Mouse (Mus musculus) lung, embryonic 15.5 days (tissue): ENCODE results near the gene Fubp1. TPM values are rescaled to one million over a fixed set of nuclear protein-coding genes. Genes with fewer than 3 reads are reported as not detected.

ENCODE experiments used
- ATAC-seq: fragments of 200-750 bp; cut with Nextera tagmentation; 2 replicates; pipeline ENCODE4 v1.8.0; 2017; ENCODE audit warnings: moderate number of reproducible peaks, borderline replicate concordance; ENCODE audit not compliant: low FRiP score, low TSS enrichment; ENCODE audit errors: extremely low read depth
- H3K27ac ChIP-seq: fragments of 300-500 bp; sonication (generic); 2 replicates; pipeline ENCODE4 v1.5.1; 2015; ENCODE audit warnings: moderate library complexity, mild to moderate bottlenecking, inconsistent platforms
- H3K27me3 ChIP-seq: fragments of 300-500 bp; sonication (generic); 2 replicates; pipeline ENCODE4 v1.6.1; 2015; ENCODE audit warnings: inconsistent platforms
- H3K36me3 ChIP-seq: fragments of 300-500 bp; sonication (generic); 2 replicates; pipeline ENCODE4 v1.6.1; 2015; ENCODE audit warnings: inconsistent platforms
- H3K4me1 ChIP-seq: fragments of 300-500 bp; sonication (generic); 2 replicates; pipeline ENCODE4 v1.6.1; 2015; ENCODE audit warnings: inconsistent platforms
- H3K4me2 ChIP-seq: fragments of 300-500 bp; sonication (generic); 2 replicates; pipeline ENCODE4 v1.6.1; 2015; ENCODE audit warnings: inconsistent platforms, mild to moderate bottlenecking, moderate library complexity
- H3K4me3 ChIP-seq: fragments of 300-500 bp; sonication (generic); 2 replicates; pipeline ENCODE4 v1.5.1; 2015; ENCODE audit warnings: mild to moderate bottlenecking, inconsistent platforms
- H3K9ac ChIP-seq: fragments of 300-500 bp; sonication (generic); 2 replicates; pipeline ENCODE4 v1.6.1; 2015; ENCODE audit warnings: inconsistent platforms
- H3K9me3 ChIP-seq: fragments of 300-500 bp; sonication (generic); 2 replicates; pipeline ENCODE4 v1.6.1; 2016; ENCODE audit warnings: inconsistent platforms
- WGBS: fragments of 180-500 bp; shearing (Covaris S2); methylation state at CpG from one replicate; pipeline ENCODE4 v1.1.7; 2015; 5-methylcytosine and 5-hydroxymethylcytosine counted together
- polyA plus RNA-seq: library from polyadenylated mRNA; unstranded; fragments of >200 nt; fragmentation: Nextera tagmentation; extraction: Ambion mirVana; gene quantifications from 2 replicates; pipeline ENCODE4 v1.2.1, GENCODE M21; 2015

Fubp1 gene
- polyA plus RNA-seq, 1 experiment from 2014 or later, result 272 TPM

- WGBS, result under 1% methylated on average over 59 of the region's 63 CpGs
- H3K9ac ChIP-seq, result peak overlapping the region; percentile 87
- peak; percentile 88 for ATAC-seq
- H3K4me1 ChIP-seq, result peaks cover 23% of the 10 kb centered on the region
- H3K9me3 ChIP-seq, result no peaks in the 10 kb centered on the region
- peaks cover 13% of the 10 kb centered on the region; the same call in 1 of the 2 replicates for H3K27me3 ChIP-seq
- no peaks in the 10 kb centered on the region for H3K36me3 ChIP-seq
- peak overlapping the region; percentile 94 for H3K27ac ChIP-seq
- H3K4me3 ChIP-seq, result peak overlapping the region; percentile 67
- peak overlapping the region; percentile 80 for H3K4me2 ChIP-seq
These were observed 55.3 kb downstream of the Fubp1 start for GRCm38 (mm10) chr3:152265351-152266035.

- Histone ChIP-seq H3K9me3 (no peaks in the 10 kb centered on the region), H3K4me2 (peak within 1 kb of the TSS; percentile 80), H3K27me3 (peaks cover 13% of the 10 kb centered on the region; the same call in 1 of the 2 replicates), H3K27ac (peak within 1 kb of the TSS; percentile 94), H3K4me1 (peaks cover 23% of the 10 kb centered on the region), H3K36me3 (no peaks in the 10 kb centered on the region), H3K4me3 (peak within 1 kb of the TSS; percentile 67), H3K9ac (peak within 1 kb of the TSS; percentile 87)
- ATAC-seq, result peak; percentile 48
- 4% methylated on average over 13 of the region's 13 CpGs for WGBS
These were observed 55.8 kb downstream of the Fubp1 start, which contains the start of gene Nexn for GRCm38 (mm10) chr3:152266036-152266421. Gene Nexn (minus strand): TSS chr3:152266350.

GRCm38 (mm10) chr3:152268099-152268498 lies 57.9 kb downstream of the Fubp1 start:
- Histone ChIP-seq H3K4me2 (no peak overlapping the region), H3K4me3 (no peak overlapping the region), H3K9ac (no peak overlapping the region), H3K9me3 (no peaks in the 10 kb centered on the region), H3K4me1 (peaks cover 7% of the 10 kb centered on the region), H3K27ac (no peak overlapping the region), H3K36me3 (no peaks in the 10 kb centered on the region), H3K27me3 (peaks cover 13% of the 10 kb centered on the region; the same call in 1 of the 2 replicates)
- 91% methylated on average over 14 of the region's 14 CpGs for WGBS
- ATAC-seq, result no peak

- Histone ChIP-seq H3K9ac (no peak overlapping the region), H3K4me3 (no peak overlapping the region), H3K36me3 (0 out of 2 replicates have a peak, but pooled peaks cover 3% of the 10 kb centered on the region), H3K9me3 (no peaks in the 10 kb centered on the region), H3K4me1 (peaks cover 7% of the 10 kb centered on the region), H3K27ac (no peak overlapping the region), H3K4me2 (no peak overlapping the region), H3K27me3 (peaks cover 8% of the 10 kb centered on the region; the same call in 1 of the 2 replicates)
- ATAC-seq, result no peak
- WGBS, result 81% methylated on average over 10 of the region's 10 CpGs
These were observed 61.0 kb downstream of the Fubp1 start for GRCm38 (mm10) chr3:152271071-152271710.

GRCm38 (mm10) chr3:152271876-152272275 lies 61.7 kb downstream of the Fubp1 start:
- WGBS, result 66% methylated on average over 6 of the region's 6 CpGs
- Histone ChIP-seq H3K27ac (no peak overlapping the region), H3K27me3 (peaks cover 2% of the 10 kb centered on the region; the same call in 1 of the 2 replicates)

GRCm38 (mm10) chr3:152272974-152273685 lies 62.9 kb downstream of the Fubp1 start:
- Histone ChIP-seq H3K9ac (no peak overlapping the region), H3K27ac (no peak overlapping the region), H3K36me3 (0 out of 2 replicates have a peak, but pooled peaks cover 10% of the 10 kb centered on the region), H3K4me2 (no peak overlapping the region), H3K9me3 (no peaks in the 10 kb centered on the region), H3K27me3 (no peaks in the 10 kb centered on the region), H3K4me3 (no peak overlapping the region), H3K4me1 (no peaks in the 10 kb centered on the region)
- no peak for ATAC-seq
- 79% methylated on average over 20 of the region's 20 CpGs for WGBS

More at GRCm38 (mm10) chr3:152271876-152272275, 61.7 kb downstream of the Fubp1 start:
- no peak for ATAC-seq
- H3K36me3 ChIP-seq, result 0 out of 2 replicates have a peak, but pooled peaks cover 10% of the 10 kb centered on the region
- no peak overlapping the region for H3K4me3 ChIP-seq
- no peak overlapping the region for H3K9ac ChIP-seq
- no peaks in the 10 kb centered on the region for H3K9me3 ChIP-seq
- 0 out of 2 replicates have a peak, but pooled peaks cover under 1% of the 10 kb centered on the region for H3K4me1 ChIP-seq
- H3K4me2 ChIP-seq, result no peak overlapping the region

- H3K9me3 ChIP-seq, result no peaks in the 10 kb centered on the region
- H3K27me3 ChIP-seq, result no peaks in the 10 kb centered on the region
- no peak overlapping the region for H3K27ac ChIP-seq
- 70% methylated on average over 8 of the region's 8 CpGs for WGBS
- H3K4me1 ChIP-seq, result peaks cover 6% of the 10 kb centered on the region; the same call in 1 of the 2 replicates
- H3K36me3 ChIP-seq, result 0 out of 2 replicates have a peak, but pooled peaks cover 10% of the 10 kb centered on the region
- H3K4me3 ChIP-seq, result no peak overlapping the region
- H3K4me2 ChIP-seq, result no peak overlapping the region
- no peak for ATAC-seq
- H3K9ac ChIP-seq, result no peak overlapping the region
These were observed 64.8 kb downstream of the Fubp1 start for GRCm38 (mm10) chr3:152275008-152275407.

- Histone ChIP-seq H3K4me1 (peaks cover 6% of the 10 kb centered on the region; the same call in 1 of the 2 replicates), H3K27me3 (no peaks in the 10 kb centered on the region), H3K36me3 (0 out of 2 replicates have a peak, but pooled peaks cover 10% of the 10 kb centered on the region), H3K9ac (no peak overlapping the region), H3K9me3 (no peaks in the 10 kb centered on the region), H3K4me2 (no peak overlapping the region), H3K4me3 (no peak overlapping the region), H3K27ac (no peak overlapping the region)
- no peak for ATAC-seq
- WGBS, result 94% methylated on average over 3 of the region's 3 CpGs
These were observed 66.7 kb downstream of the Fubp1 start for GRCm38 (mm10) chr3:152276935-152277334.

- 0 out of 2 replicates have a peak, but pooled peaks cover 13% of the 10 kb centered on the region for H3K36me3 ChIP-seq
- H3K27ac ChIP-seq, result no peak overlapping the region
- no peaks in the 10 kb centered on the region for H3K27me3 ChIP-seq
- no peak overlapping the region for H3K4me2 ChIP-seq
- ATAC-seq, result no peak
- 77% methylated on average over 2 of the region's 2 CpGs for WGBS
- no peak overlapping the region for H3K4me3 ChIP-seq
- no peak overlapping the region for H3K9ac ChIP-seq
- peaks cover 6% of the 10 kb centered on the region; the same call in 1 of the 2 replicates for H3K4me1 ChIP-seq
- no peaks in the 10 kb centered on the region for H3K9me3 ChIP-seq
These were observed 67.7 kb downstream of the Fubp1 start for GRCm38 (mm10) chr3:152277912-152278311.

GRCm38 (mm10) chr3:152278431-152278830 lies 68.2 kb downstream of the Fubp1 start:
- Histone ChIP-seq H3K9ac (no peak overlapping the region), H3K9me3 (no peaks in the 10 kb centered on the region), H3K27me3 (no peaks in the 10 kb centered on the region), H3K4me1 (peaks cover 6% of the 10 kb centered on the region; the same call in 1 of the 2 replicates), H3K36me3 (peaks cover 16% of the 10 kb centered on the region; the same call in 1 of the 2 replicates), H3K4me3 (no peak overlapping the region), H3K27ac (no peak overlapping the region), H3K4me2 (no peak overlapping the region)
- WGBS, result 35% methylated on average over 2 of the region's 2 CpGs
- ATAC-seq, result no peak

- peaks cover 20% of the 10 kb centered on the region; the same call in 1 of the 2 replicates for H3K36me3 ChIP-seq
- no peak overlapping the region for H3K4me3 ChIP-seq
- WGBS, result 32% methylated on average over 3 of the region's 3 CpGs
- peaks cover 6% of the 10 kb centered on the region; the same call in 1 of the 2 replicates for H3K4me1 ChIP-seq
- H3K27ac ChIP-seq, result no peak overlapping the region
- H3K27me3 ChIP-seq, result no peaks in the 10 kb centered on the region
- H3K9me3 ChIP-seq, result no peaks in the 10 kb centered on the region
- H3K4me2 ChIP-seq, result no peak overlapping the region
- no peak for ATAC-seq
- no peak overlapping the region for H3K9ac ChIP-seq
These were observed 71.9 kb downstream of the Fubp1 start for GRCm38 (mm10) chr3:152282126-152282525.
